In the genomic region with DNA sequence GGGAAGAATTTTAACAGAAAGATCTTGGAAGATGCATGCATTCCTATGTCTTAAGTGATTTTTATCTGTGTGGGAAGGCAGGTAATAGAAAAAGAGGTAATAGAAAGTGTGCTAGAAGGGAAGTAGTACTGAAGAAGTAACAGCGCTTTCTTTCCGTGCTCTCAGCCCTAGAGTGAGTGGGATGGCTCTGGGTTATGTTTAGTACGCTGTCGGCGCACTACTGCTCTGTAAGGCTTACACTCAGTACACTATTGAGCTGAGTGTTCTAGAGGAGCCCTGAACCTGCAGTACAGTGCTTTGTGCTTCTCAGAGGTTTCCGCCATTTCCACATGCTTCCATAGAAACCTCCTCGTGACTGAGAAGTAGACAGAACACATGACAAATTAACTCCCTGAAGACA, we compare ENCODE assay signal across 30 mouse cellular contexts.
"Had no signal": no experiment of that assay in that cellular context is flagged by ENCODE, and none has a peak within 500 bp of the region (broad histone marks: within the 10 kb centered on the region; RNA-seq: fewer than 3 reads in every experiment).

No protein-coding gene starts in this region.

- H3K9me3 ChIP-seq: limb, embryonic 10.5 days; limb, embryonic 12.5 days; limb, embryonic 13.5 days; limb, embryonic 15.5 days; liver, embryonic 12.5 days; liver, embryonic 13.5 days; liver, embryonic 15.5 days; lung, embryonic 15.5 days; megakaryocyte, embryonic 14.5 days; midbrain, embryonic 10.5 days; midbrain, embryonic 12.5 days; midbrain, embryonic 13.5 days had no signal

- H3K4me1 ChIP-seq: limb, embryonic 10.5 days; limb, embryonic 12.5 days; limb, embryonic 15.5 days; lung, embryonic 15.5 days; midbrain, embryonic 10.5 days; midbrain, embryonic 13.5 days had no signal

- DNase-seq: left cerebral cortex, postnatal 4 days; liver; liver, embryonic 13.5 days; liver, postnatal 0 days; lung, adult 18-20 months; lung, adult 2 months; lung, embryonic 14.5 days; lung, postnatal 10 days; lung, postnatal 14 days; lung, postnatal 36 days; lung, postnatal 4 days; midbrain, embryonic 14.5 days had no signal

- H3K27me3 ChIP-seq: limb, embryonic 12.5 days; limb, embryonic 13.5 days; limb, embryonic 15.5 days; liver, embryonic 12.5 days; liver, embryonic 13.5 days; liver, embryonic 15.5 days; lung, embryonic 15.5 days; megakaryocyte, embryonic 14.5 days; midbrain, embryonic 12.5 days; midbrain, embryonic 13.5 days had no signal

- H3K27ac ChIP-seq: left cerebral cortex, adult 2 months; limb, embryonic 10.5 days; limb, embryonic 12.5 days; limb, embryonic 13.5 days; limb, embryonic 15.5 days; liver, embryonic 12.5 days; liver, embryonic 13.5 days; liver, embryonic 14.5 days; liver, embryonic 15.5 days; lung, embryonic 15.5 days; macrophage; midbrain, embryonic 10.5 days; midbrain, embryonic 12.5 days; midbrain, embryonic 13.5 days had no signal

- H3K9ac ChIP-seq: limb, embryonic 12.5 days; limb, embryonic 13.5 days; limb, embryonic 15.5 days; liver, embryonic 12.5 days; liver, embryonic 13.5 days; liver, embryonic 14.5 days; liver, embryonic 15.5 days; liver, postnatal 0 days; lung, embryonic 14.5 days; lung, embryonic 15.5 days; midbrain, embryonic 12.5 days; midbrain, embryonic 13.5 days had no signal

- H3K4me3 ChIP-seq: left cerebral cortex, adult 2 months; limb, embryonic 10.5 days; limb, embryonic 12.5 days; limb, embryonic 13.5 days; limb, embryonic 15.5 days; liver, embryonic 12.5 days; liver, embryonic 13.5 days; liver, embryonic 15.5 days; lung, embryonic 15.5 days; midbrain, embryonic 10.5 days; midbrain, embryonic 12.5 days; midbrain, embryonic 13.5 days; myocyte had no signal

- H3K4me2 ChIP-seq: limb, embryonic 12.5 days; limb, embryonic 13.5 days; limb, embryonic 15.5 days; liver, embryonic 11.5 days; liver, embryonic 12.5 days; liver, embryonic 13.5 days; liver, embryonic 15.5 days; lung, embryonic 14.5 days; lung, embryonic 15.5 days; midbrain, embryonic 12.5 days; midbrain, embryonic 13.5 days had no signal

- ATAC-seq: liver, embryonic 12.5 days; liver, postnatal 0 days; lung, postnatal 0 days; midbrain, embryonic 13.5 days; midbrain, embryonic 16.5 days had no signal
